Mouse (Mus musculus) c-Kit-positive CD71-negative TER-119-negative erythroid progenitor cells, embryonic 14.5 days (primary cell): ENCODE results near the gene Gng8.

Experiments
- DNase-seq: peaks from one replicate; pipeline ENCODE4 v3.0.0-alpha.2; 2013; ENCODE audit warnings: low read depth

Gene Gng8

GRCm38 (mm10) chr7:16891641-16892351 lies at the start of gene Gng8:
TSS of gene Gng8 (plus strand) at chr7:16891786.
- DNase-seq = peak; percentile 85

GRCm38 (mm10) chr7:16842645-16843063 lies 48.9 kb upstream of the Gng8 start, which contains the start of gene Prkd2:
TSS of gene Prkd2 (plus strand) at chr7:16842902.
- peak; percentile 70 for DNase-seq

- no peak for DNase-seq
Observed at GRCm38 (mm10) chr7:16843441-16844171, 48.0 kb upstream of the Gng8 start.

GRCm38 (mm10) chr7:16844696-16845071 lies 46.9 kb upstream of the Gng8 start:
- no peak for DNase-seq

GRCm38 (mm10) chr7:16845072-16845819 lies 46.3 kb upstream of the Gng8 start:
- no peak for DNase-seq

GRCm38 (mm10) chr7:16845820-16846167 lies 45.8 kb upstream of the Gng8 start:
- DNase-seq = no peak

- DNase-seq = no peak
Observed at GRCm38 (mm10) chr7:16846775-16847174, 44.8 kb upstream of the Gng8 start.

GRCm38 (mm10) chr7:16847507-16847906 lies 44.1 kb upstream of the Gng8 start:
- DNase-seq = no peak

GRCm38 (mm10) chr7:16848579-16848978 lies 43.0 kb upstream of the Gng8 start:
- no peak for DNase-seq

GRCm38 (mm10) chr7:16851636-16852035 lies 40.0 kb upstream of the Gng8 start:
- DNase-seq = no peak

- DNase-seq = no peak
Observed at GRCm38 (mm10) chr7:16853302-16853831, 38.2 kb upstream of the Gng8 start.

- no peak for DNase-seq
Observed at GRCm38 (mm10) chr7:16858336-16858735, 33.2 kb upstream of the Gng8 start.

- no peak for DNase-seq
Observed at GRCm38 (mm10) chr7:16859902-16860651, 31.5 kb upstream of the Gng8 start.

- DNase-seq = no peak
Observed at GRCm38 (mm10) chr7:16867488-16867887, 24.1 kb upstream of the Gng8 start.

- no peak for DNase-seq
Observed at GRCm38 (mm10) chr7:16869497-16869896, 22.1 kb upstream of the Gng8 start.

GRCm38 (mm10) chr7:16871600-16871999 lies 20.0 kb upstream of the Gng8 start:
- no peak for DNase-seq

- DNase-seq = no peak
Observed at GRCm38 (mm10) chr7:16872478-16872877, 19.1 kb upstream of the Gng8 start.

GRCm38 (mm10) chr7:16873392-16873791 lies 18.2 kb upstream of the Gng8 start:
- no peak for DNase-seq

GRCm38 (mm10) chr7:16874190-16874589 lies 17.4 kb upstream of the Gng8 start:
- DNase-seq = peak; percentile 74

- DNase-seq = peak; percentile 100
Observed at GRCm38 (mm10) chr7:16874756-16875309, 16.8 kb upstream of the Gng8 start.

GRCm38 (mm10) chr7:16875310-16875325 lies 16.5 kb upstream of the Gng8 start, which contains the start of gene Dact3:
TSS of gene Dact3 (plus strand) at chr7:16875317.
- DNase-seq = no peak

- no peak for DNase-seq
Observed at GRCm38 (mm10) chr7:16875326-16875725, 16.3 kb upstream of the Gng8 start.
